Mouse (Mus musculus) fibroblast of lung, adult 2 months (primary cell): ENCODE results near the gene Thumpd2.

ENCODE experiments used
- DNase-seq: peaks from one replicate; pipeline ENCODE4 v3.0.0-alpha.2; 2011; ENCODE audit warnings: low read depth

Thumpd2 gene

DNA sequence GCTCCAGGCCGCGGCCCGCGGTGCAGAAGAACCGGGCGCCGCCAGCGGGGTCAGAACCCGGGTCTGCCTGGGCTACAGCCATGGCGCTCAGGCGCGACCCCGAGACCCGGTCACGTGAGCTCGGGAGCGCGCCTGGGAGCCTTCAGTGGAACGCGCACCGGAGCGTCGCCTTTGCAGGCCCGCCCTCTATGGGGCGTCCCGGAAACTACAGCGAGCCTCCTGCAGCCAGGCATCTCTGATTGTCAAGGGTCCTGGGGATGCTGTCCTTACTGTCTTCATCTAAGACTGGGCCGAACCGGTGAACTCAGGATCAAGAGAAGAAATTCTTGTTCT is at the start of gene Thumpd2:
Gene Thumpd2, minus strand, starts transcription at position 104 of the 333 bp plus-strand sequence.
- DNase-seq: peak; percentile 56

- DNase-seq: no peak
Observed at GRCm38 (mm10) chr17:81104237-81104636, 39.4 kb upstream of the Thumpd2 start.

- no peak for DNase-seq
Observed at GRCm38 (mm10) chr17:81102866-81103265, 38.0 kb upstream of the Thumpd2 start.

DNA sequence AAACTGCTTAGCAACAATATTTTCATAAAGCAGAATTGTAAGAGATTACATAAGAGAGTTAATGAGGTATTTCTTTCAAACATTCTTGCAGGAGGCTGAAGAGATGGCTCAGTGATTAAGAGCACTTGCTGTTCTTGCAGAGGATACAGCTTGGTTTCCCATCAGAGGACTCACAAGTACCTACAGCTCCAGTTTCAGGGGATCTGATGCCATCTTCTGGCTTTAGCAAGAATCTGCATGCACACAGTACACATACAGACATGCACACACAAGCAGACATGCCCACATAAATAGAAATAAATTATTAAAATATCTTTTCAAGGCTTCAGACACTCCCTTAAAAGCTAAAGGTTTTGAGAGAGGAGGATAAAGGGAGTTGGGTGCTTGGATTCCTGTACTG is 33.6 kb upstream of the Thumpd2 start:
- no peak for DNase-seq

DNA sequence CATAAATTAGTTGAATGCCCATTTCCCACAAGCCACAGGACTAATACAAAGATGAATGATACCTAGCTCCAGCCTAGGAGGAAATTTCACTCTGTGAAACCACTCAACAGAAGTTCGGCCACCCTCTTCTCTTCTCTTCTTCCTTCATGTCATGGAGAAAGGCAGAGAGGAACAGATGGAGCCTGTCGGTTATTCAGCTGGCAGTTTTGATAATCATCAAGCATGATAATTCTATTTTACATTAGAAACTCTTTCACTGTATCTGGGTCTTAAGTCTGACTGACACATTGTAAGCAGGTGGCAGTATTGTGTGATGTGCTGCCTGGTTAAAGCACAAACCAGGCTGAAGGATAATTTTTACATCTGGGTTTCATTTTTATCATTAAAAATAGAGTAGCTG is 31.6 kb upstream of the Thumpd2 start:
- no peak for DNase-seq

DNA sequence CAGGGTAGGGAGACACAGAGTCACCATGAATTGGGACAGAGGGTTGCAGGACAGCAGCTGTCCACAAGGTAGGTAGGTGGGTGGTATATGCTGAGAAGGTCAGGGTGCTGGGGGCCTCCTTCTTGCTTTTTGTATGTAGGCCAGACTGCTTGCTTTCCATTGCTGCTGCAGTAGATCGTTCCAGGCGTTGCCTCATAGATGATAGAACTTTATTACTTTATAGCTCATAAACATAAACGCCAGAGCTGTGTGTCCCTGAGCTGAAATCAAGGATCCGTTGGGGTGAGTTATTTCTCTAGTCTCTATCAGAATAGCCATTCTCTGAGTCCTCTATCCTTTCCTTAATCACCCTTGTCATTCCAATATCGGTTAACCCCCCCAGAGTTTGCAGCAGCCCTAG is 27.9 kb upstream of the Thumpd2 start:
- DNase-seq: no peak

- no peak for DNase-seq
Observed at GRCm38 (mm10) chr17:81088866-81089265, 24.0 kb upstream of the Thumpd2 start.

DNA sequence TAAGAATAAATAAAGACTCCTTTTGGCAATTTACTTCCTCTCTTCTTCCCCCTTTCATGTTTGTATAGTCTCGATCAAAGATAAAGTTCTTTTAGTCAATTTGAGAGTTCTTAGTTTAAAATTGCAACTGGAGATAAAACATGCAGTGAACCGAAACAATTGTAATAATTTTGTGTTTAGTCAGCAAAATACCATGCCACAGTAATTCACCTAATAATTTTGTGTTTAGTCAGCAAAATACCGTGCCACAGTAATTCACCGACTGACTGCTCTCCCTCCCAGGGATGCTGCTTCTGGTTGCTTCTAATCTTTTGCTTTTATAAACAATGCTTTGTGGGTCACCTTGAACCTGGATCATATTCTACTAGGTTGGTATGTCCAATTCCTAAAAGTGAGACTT is 22.9 kb upstream of the Thumpd2 start:
- no peak for DNase-seq

DNA sequence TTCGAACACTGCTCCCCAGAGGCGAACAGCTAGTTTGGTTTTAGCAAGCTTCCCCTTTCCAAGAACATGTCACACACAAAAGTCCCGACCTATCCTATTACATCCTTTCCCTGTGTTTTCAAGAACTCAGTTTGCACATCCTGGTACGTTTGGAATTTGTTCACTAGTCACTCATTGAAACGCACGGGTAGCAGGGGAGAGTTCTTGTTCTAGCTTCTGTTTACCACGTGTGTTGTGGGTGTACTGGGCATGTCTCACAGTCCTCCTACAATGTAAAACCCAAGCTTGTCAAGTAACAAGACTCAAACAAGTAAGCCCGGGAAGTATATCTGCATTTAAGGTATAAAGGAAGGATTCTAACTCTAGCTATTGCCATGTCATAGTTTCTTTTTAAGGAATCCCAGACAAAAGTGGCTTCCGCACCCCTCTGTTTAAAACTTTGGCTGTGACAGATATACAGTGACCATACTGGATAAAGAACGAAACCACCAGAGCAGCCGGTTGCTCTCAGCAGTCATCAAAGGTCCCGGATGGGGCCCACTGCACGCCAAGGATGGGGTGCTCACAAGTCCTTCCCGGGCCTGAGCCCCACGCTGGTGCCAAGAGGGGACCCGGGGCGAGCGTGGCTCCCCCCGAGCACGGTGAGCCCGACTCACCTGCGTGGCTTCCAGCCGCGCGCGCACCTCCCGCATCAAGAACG is 453 bp downstream of the Thumpd2 start:
- peak; percentile 14 for DNase-seq

DNA sequence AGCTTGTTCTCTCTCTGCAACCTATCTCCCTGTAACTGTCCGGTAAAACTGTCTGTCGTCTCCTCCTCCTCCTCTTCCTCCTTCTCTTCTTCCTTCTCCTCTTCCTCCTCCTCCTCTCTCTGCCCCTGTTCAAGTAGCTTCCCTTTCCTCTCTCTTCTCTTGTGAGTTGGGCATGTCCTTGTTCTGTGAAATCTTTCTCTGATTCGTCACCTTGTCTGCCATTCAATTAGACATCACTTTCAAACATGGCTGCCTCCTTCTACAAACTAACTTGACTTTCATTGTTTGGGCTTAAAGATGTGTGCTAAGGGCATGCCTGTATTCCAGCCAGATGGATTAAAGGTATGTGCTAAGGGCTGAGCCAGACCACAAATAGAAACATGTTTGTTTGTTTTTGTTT is 1.5 kb downstream of the Thumpd2 start:
- no peak for DNase-seq

GRCm38 (mm10) chr17:81062349-81062871 is 2.5 kb downstream of the Thumpd2 start:
- peak; percentile 13 for DNase-seq

DNA sequence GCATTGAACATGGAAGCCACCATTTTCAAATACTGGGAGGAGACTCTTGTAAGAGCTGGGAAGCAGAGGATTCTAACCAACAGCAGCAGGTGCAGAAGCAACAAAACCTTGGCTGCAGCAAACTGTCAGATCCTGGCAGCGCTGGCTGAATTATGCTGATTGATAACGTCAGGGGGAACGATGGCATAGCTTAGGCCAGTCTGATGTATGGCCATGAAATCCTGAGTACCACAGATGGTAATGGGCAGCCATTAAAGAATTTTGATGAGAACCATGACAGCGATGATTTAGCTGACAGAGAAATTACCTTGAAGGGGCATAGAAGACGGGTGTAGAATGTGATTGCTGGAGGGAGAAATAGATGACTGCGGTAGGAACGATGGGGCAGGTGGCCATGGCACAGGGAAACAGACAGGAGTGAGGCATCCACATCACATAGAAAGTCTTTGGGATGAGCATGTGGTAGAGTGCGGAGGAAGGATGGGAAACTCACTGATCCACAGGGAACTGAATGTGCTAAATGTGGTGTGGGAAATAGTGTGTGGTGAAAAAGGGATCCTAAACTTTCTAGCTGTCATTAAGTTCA is 8.0 kb downstream of the Thumpd2 start:
- no peak for DNase-seq

DNA sequence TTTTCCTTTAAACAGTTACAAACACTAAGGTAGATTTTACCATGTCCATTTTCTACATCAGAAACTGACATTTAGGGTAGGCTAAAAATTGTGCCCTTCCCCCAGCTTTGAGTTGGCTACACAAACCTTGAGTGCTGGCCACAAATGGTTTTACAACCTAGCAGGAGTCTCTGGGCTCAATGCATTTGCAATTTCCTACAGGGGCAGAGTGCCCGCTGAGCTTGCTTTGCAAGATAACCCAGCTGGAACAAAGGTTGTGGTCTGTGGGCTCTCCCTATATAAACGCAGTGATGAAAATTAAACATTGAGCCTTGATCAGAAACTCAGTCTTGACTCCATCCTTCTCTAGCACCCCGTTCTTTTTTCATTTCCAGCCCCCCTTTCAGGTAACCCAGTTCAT is 8.8 kb downstream of the Thumpd2 start:
- DNase-seq: no peak

GRCm38 (mm10) chr17:81055522-81055921 is 9.4 kb downstream of the Thumpd2 start:
- no peak for DNase-seq

- no peak for DNase-seq
Observed at GRCm38 (mm10) chr17:81053274-81053673, 11.6 kb downstream of the Thumpd2 start.

DNA sequence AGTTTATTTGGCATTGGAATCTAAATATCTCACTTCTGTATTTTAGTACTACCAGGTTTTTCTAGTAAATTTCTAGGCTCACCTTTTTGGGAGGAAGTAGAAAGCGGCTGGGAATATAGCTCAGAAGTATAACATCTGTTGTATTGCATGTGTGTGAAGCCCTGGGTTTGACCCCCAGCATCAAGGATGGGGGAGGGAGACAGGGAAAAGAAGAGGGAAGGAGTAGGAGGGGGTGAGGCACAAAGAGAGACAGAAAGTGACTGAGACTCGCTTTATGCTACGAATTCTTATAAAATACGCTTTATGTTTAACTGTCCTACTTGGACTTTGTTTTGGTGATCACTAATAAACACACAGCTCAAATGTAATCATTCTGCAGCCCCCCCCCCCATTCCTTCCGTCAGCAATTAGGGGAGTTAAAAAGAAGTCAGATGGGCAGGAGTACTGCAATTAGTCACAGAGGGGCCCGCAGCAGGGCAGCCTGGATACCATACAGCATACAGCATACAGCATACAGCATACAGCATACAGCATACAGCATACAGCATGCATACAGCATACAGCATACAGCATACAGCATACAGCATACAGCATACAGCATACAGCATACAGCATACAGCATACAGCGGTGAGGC is 16.8 kb downstream of the Thumpd2 start:
- no peak for DNase-seq

GRCm38 (mm10) chr17:81045525-81046150 is 19.2 kb downstream of the Thumpd2 start:
- DNase-seq: no peak

GRCm38 (mm10) chr17:81045115-81045514 is 19.8 kb downstream of the Thumpd2 start:
- no peak for DNase-seq

- DNase-seq: no peak
Observed at GRCm38 (mm10) chr17:81044356-81044755, 20.5 kb downstream of the Thumpd2 start.

DNA sequence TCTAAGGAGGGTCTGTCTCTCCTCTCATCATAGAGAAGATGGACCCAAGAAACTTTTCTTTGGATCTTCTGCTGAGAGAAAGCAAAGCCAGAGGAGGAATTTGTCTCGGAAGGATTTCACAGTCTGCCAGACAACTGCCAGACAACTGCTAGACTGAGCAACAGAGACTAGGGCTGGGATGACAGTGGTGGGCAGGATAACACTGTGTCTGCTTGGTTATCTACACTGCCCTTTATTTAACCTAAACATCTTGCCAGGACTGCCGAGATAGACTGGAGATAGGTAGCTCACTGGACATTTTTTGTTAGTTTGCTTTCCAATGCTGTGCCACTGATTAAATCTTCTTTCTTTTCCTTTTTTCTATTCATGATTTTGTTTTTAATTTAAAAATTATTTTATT is 23.2 kb downstream of the Thumpd2 start:
- no peak for DNase-seq

DNA sequence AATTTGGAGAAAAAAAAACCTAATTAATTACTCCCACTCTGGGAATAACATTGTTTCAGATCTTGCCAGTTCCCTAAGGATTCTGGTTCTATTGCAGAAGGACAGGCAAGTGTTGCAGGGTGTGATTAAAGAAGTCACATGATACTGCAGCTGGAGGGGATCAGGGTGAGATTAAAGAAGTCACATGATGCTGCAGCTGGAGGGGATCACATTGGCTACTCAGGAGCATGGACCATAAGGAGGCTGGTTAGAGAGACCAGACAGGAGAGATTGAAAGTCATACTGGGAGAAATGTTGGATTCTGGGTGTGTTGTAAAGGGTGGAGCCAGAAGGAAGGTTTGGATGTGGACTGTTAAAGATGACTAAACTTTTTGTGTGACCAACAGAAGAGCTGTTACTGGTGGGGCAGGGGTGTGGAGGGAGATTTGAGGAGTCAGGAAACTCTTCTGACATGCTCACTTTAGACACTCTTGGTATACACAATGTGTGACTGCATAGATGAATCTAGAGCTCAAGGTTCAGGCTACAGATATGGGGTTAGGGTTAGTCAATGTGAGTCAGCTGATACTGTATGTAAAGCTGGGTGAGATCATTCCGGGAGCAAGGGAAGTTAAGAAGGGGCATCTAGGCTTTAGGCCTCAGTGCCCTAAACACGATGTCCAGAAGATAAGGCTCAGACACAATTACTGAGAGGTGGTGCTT is 26.0 kb downstream of the Thumpd2 start:
- DNase-seq: no peak

GRCm38 (mm10) chr17:81035354-81035753 is 29.5 kb downstream of the Thumpd2 start:
- DNase-seq: no peak
